In genomic region chr3:152355361-152355760, GRCm38 (mm10) we compare ENCODE assay signal across 9 mouse cellular contexts. TPM values are rescaled to one million over a fixed set of nuclear protein-coding genes. Genes with fewer than 3 reads are reported as not detected.
DNase-seq lines count a peak whose midpoint lies in the region; ATAC-seq lines count a peak whose summit lies in the region.
"Had no signal": no experiment of that assay in that cellular context is flagged by ENCODE, and none has a peak within 500 bp of the region (broad histone marks: within the 10 kb centered on the region; RNA-seq: fewer than 3 reads in every experiment).

No protein-coding gene starts in this region.

- H3K9ac ChIP-seq in midbrain, embryonic 16.5 days (ENCODE audit: low read depth, low read length), result no peak overlapping the region
- H3K9ac ChIP-seq: hindbrain, embryonic 15.5 days had no signal

- peaks cover 62% of the 10 kb centered on the region for H3K36me3 ChIP-seq in erythroblast, embryonic 14.5 days (ENCODE audit: control insufficient read depth)
- H3K36me3 ChIP-seq in midbrain, embryonic 16.5 days (ENCODE audit: control insufficient read depth, insufficient read depth, low read length), result peaks cover 3% of the 10 kb centered on the region

- H3K4me1 ChIP-seq in erythroblast, embryonic 14.5 days (ENCODE audit: control insufficient read depth), result peaks cover 40% of the 10 kb centered on the region
- H3K4me1 ChIP-seq in midbrain, embryonic 16.5 days (ENCODE audit: control insufficient read depth, insufficient read depth, low read length), result peaks cover 11% of the 10 kb centered on the region; the same call in 1 of the 2 replicates

- no peaks in the 10 kb centered on the region for H3K9me3 ChIP-seq in erythroblast, embryonic 14.5 days (ENCODE audit: control insufficient read depth, low read length)
- no peaks in the 10 kb centered on the region for H3K9me3 ChIP-seq in midbrain, embryonic 16.5 days (replicated peaks; ENCODE audit: control insufficient read depth, low read length, poor library complexity, severe bottlenecking)
- H3K9me3 ChIP-seq: hindbrain, embryonic 15.5 days had no signal

- H3K27ac ChIP-seq in midbrain, embryonic 16.5 days (ENCODE audit: low read length), result no peak overlapping the region
- H3K27ac ChIP-seq: hindbrain, embryonic 15.5 days had no signal

- 81% methylated on average over 5 of the region's 5 CpGs for WGBS in midbrain, embryonic 16.5 days

- H3K4me2 ChIP-seq in midbrain, embryonic 16.5 days (ENCODE audit: low read length), result no peak overlapping the region
- H3K4me2 ChIP-seq: hindbrain, embryonic 15.5 days had no signal

- H3K27me3 ChIP-seq in erythroblast, embryonic 14.5 days (ENCODE audit: control insufficient read depth), result no peaks in the 10 kb centered on the region
- H3K27me3 ChIP-seq in midbrain, embryonic 16.5 days (ENCODE audit: control insufficient read depth, insufficient read depth, low read depth, low read length), result no peaks in the 10 kb centered on the region
- H3K27me3 ChIP-seq: hindbrain, embryonic 15.5 days had no signal

- peak; percentile 49 for ATAC-seq in megakaryocyte, adult 5-6 weeks (ENCODE audit: poor library complexity, severe bottlenecking)
- no peak for ATAC-seq in midbrain, embryonic 16.5 days

- H3K4me3 ChIP-seq in erythroblast, embryonic 14.5 days (replicated peaks), result peak overlapping the region; percentile 45
- no peak overlapping the region for H3K4me3 ChIP-seq in midbrain, embryonic 16.5 days (ENCODE audit: low read depth, low read length)
- H3K4me3 ChIP-seq: hindbrain, embryonic 15.5 days had no signal

- peak; percentile 75 to 79 for DNase-seq in adrenal gland, adult (ENCODE audit: inconsistent age in 2 of 2, low spot score in 1 of 2)
- DNase-seq in adrenal gland, postnatal 4 days (ENCODE audit: low spot score in 2 of 2), result no peak
- peak; percentile 45 for DNase-seq in CD4-positive, CD25-positive, alpha-beta regulatory T cell, adult 2 months (ENCODE audit: low read depth, low spot score)
- no peak for DNase-seq in cerebellum, adult 9-10 months
- no peak for DNase-seq in ovary, adult 18-20 months (ENCODE audit: low spot score)

RNA-seq across cellular contexts. Expression of gene Usp33, which starts 9.1 kb away (rescaled TPM):
- 10 to 100 TPM; 91.9 to 92.1 TPM for total RNA-seq in adrenal gland, postnatal 4 days (2021)
- polyA plus RNA-seq in erythroblast, embryonic 14.5 days (2012), result 0.29 and 0.37 TPM in 2 replicates
- 42.8 and 46.4 TPM in 2 replicates for total RNA-seq in megakaryocyte, adult 5-6 weeks (2015)
- total RNA-seq in megakaryocyte, adult 5-6 weeks (2017), result 77.7 and 78.4 TPM in 2 replicates
- polyA plus RNA-seq in midbrain, embryonic 16.5 days (2015; fragmentation: Nextera tagmentation; extraction: Ambion mirVana), result 99.6 and 102 TPM in 2 replicates

RNA-seq across cellular contexts. Expression of gene Miga1, which starts 15.2 kb away (rescaled TPM):
- 10 to 100 TPM; 20.6 to 22.9 TPM for total RNA-seq in adrenal gland, postnatal 4 days (2021)
- 0.16 and 0.55 TPM in 2 replicates for polyA plus RNA-seq in erythroblast, embryonic 14.5 days (2012)
- 3.9 and 4.1 TPM in 2 replicates for total RNA-seq in megakaryocyte, adult 5-6 weeks (2015)
- 3.1 and 3.2 TPM in 2 replicates for total RNA-seq in megakaryocyte, adult 5-6 weeks (2017)
- polyA plus RNA-seq in midbrain, embryonic 16.5 days (2015; fragmentation: Nextera tagmentation; extraction: Ambion mirVana), result 18.4 and 19.3 TPM in 2 replicates

RNA-seq across cellular contexts. Expression of gene Zzz3, which starts 39.9 kb away (rescaled TPM):
- total RNA-seq in adrenal gland, postnatal 4 days (2021), result 10 to 100 TPM; 46.7 to 47.9 TPM
- 0.25 and 0.35 TPM in 2 replicates for polyA plus RNA-seq in erythroblast, embryonic 14.5 days (2012)
- total RNA-seq in megakaryocyte, adult 5-6 weeks (2015), result 28.2 and 34.0 TPM in 2 replicates
- total RNA-seq in megakaryocyte, adult 5-6 weeks (2017), result 47.8 and 48.3 TPM in 2 replicates
- 27.1 and 32.9 TPM in 2 replicates for polyA plus RNA-seq in midbrain, embryonic 16.5 days (2015; fragmentation: Nextera tagmentation; extraction: Ambion mirVana)

Comparison
In these comparisons a context has a peak if more than half of its experiments do, and no peak if none do; other contexts are left out.
1. DNase-seq: peak in adrenal gland, adult (2 of 2) and CD4-positive, CD25-positive, alpha-beta regulatory T cell, adult 2 months (single experiment); none in adrenal gland, postnatal 4 days (0 of 2), cerebellum, adult 9-10 months (single experiment) and ovary, adult 18-20 months (single experiment).
2. RNA of gene Miga1, which starts 15.2 kb away (total RNA-seq): 20.6 to 22.9 TPM in adrenal gland, postnatal 4 days; 3.1 to 4.1 TPM in megakaryocyte, adult 5-6 weeks; every median in the first group is over 4 times any median in the second.